Mouse (Mus musculus) forebrain, embryonic 11.5 days (tissue): ENCODE data around the gene Pdzph1. TPM values are rescaled to one million over a fixed set of nuclear protein-coding genes. Genes with fewer than 3 reads are reported as not detected.

Source experiments
- ATAC-seq: fragments of 200-750 bp; cut with Nextera tagmentation; replicated peaks from 2 replicates; pipeline ENCODE4 v1.8.0; 2017; ENCODE audit warnings: moderate TSS enrichment; ENCODE audit not compliant: low FRiP score
- DNase-seq: peaks from one replicate; pipeline ENCODE4 v3.0.0-alpha.2; 2017; ENCODE audit warnings: low spot score
- H3K27ac ChIP-seq: fragments of 300-500 bp; sonication (generic); 2 replicates; pipeline ENCODE4 v1.5.1; 2014; ENCODE audit warnings: low read depth, low read length
- H3K27me3 ChIP-seq: fragments of 300-500 bp; sonication (generic); 2 replicates; pipeline ENCODE4 v1.6.1; 2014; ENCODE audit warnings: mild to moderate bottlenecking, low read length, mixed read lengths; ENCODE audit not compliant: control insufficient read depth, insufficient read depth
- H3K36me3 ChIP-seq: fragments of 300-500 bp; sonication (generic); 2 replicates; pipeline ENCODE4 v1.6.1; 2014; ENCODE audit warnings: mild to moderate bottlenecking, low read length, moderate library complexity, mixed read lengths; ENCODE audit not compliant: control insufficient read depth, insufficient read depth
- H3K4me1 ChIP-seq: fragments of 300-500 bp; sonication (generic); replicated peaks from 2 replicates; pipeline ENCODE4 v1.6.1; 2014; ENCODE audit warnings: low read length, mixed read lengths; ENCODE audit not compliant: control insufficient read depth, insufficient read depth
- H3K4me2 ChIP-seq: fragments of 300-500 bp; sonication (generic); 2 replicates; pipeline ENCODE4 v1.6.1; 2014; ENCODE audit warnings: low read depth, mild to moderate bottlenecking, low read length, moderate library complexity, mixed read lengths; ENCODE audit not compliant: severe bottlenecking
- H3K4me3 ChIP-seq: fragments of 300-500 bp; sonication (generic); 2 replicates; pipeline ENCODE4 v1.5.1; 2014; ENCODE audit warnings: low read depth, low read length
- H3K9ac ChIP-seq: fragments of 300-500 bp; sonication (generic); 2 replicates; pipeline ENCODE4 v1.6.1; 2014; ENCODE audit warnings: low read length
- H3K9me3 ChIP-seq: fragments of 300-500 bp; sonication (generic); 2 replicates; pipeline ENCODE4 v1.6.1; 2016; ENCODE audit warnings: low read length, mixed read lengths; ENCODE audit not compliant: control insufficient read depth
- WGBS: fragments of 180-500 bp; shearing (Covaris S2); extraction: QIAGEN DNeasy Blood & Tissue Kit; methylation state at CpG from one replicate; pipeline ENCODE4 v1.1.7; 2014; 5-methylcytosine and 5-hydroxymethylcytosine counted together
- polyA plus RNA-seq: library from polyadenylated mRNA; unstranded; fragments of >200 nt; fragmentation: Nextera tagmentation; extraction: Ambion mirVana; gene quantifications from 2 replicates; pipeline ENCODE4 v1.2.1, GENCODE M21; 2014

The Pdzph1 gene
- 22.8 and 27.2 TPM in 2 replicates for polyA plus RNA-seq

DNA sequence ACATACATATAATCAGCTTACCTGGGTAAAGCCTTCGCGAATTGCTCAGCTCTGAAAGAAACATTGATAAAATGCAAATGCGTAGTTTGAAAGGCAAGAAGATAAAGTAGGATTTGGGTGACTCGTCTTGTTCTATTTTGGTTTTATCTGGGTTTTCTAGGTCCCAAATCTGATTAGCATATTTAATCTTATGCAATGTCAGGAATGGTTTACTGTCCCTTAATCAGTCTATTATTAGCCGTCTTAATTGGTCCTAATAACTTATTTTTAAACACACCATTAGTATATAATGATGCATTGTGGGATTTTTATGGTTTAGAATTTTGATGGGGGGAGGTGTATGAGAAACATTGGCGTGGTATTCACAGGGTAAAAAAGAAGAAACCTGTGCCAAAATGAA is at the start of gene Pdzph1:
Gene Pdzph1 (minus strand): TSS at position 101 of the 400 bp plus-strand sequence.
- Histone ChIP-seq H3K4me1 (no peaks in the 10 kb centered on the region), H3K36me3 (no peaks in the 10 kb centered on the region), H3K27ac (no peak within 1 kb of the TSS), H3K9me3 (no peaks in the 10 kb centered on the region), H3K27me3 (no peaks in the 10 kb centered on the region), H3K4me3 (no peak within 1 kb of the TSS), H3K4me2 (no peak within 1 kb of the TSS), H3K9ac (no peak within 1 kb of the TSS)
- ATAC-seq (no peak), DNase-seq (no peak)
- 93% methylated on average over 6 of the region's 6 CpGs for WGBS

DNA sequence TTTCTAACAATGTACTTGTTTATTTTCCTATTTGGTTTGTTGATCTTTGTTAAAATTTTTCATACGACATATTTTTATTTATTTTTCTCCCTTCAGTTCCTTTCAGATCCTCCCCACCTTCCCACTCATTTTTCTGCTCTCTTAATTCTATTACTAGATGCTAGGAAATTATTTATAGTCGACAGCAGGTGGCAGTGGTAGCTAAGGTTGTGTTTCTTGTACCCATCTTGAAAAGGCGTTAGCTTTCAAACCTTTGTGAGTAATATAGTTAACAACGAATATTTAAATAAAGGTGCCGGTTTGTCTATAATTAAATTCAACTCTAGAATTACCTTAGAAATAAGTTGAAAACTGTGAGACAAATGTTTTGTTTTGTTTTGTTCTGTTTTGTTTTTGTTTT is 48.6 kb upstream of the Pdzph1 start:
- Histone ChIP-seq H3K9ac (no peak overlapping the region), H3K4me2 (no peak overlapping the region), H3K27ac (no peak overlapping the region), H3K4me1 (no peaks in the 10 kb centered on the region), H3K4me3 (no peak overlapping the region), H3K36me3 (no peaks in the 10 kb centered on the region), H3K27me3 (no peaks in the 10 kb centered on the region), H3K9me3 (no peaks in the 10 kb centered on the region)
- ATAC-seq, result no peak
- no peak for DNase-seq
- 60% methylated on average over 5 of the region's 5 CpGs for WGBS

DNA sequence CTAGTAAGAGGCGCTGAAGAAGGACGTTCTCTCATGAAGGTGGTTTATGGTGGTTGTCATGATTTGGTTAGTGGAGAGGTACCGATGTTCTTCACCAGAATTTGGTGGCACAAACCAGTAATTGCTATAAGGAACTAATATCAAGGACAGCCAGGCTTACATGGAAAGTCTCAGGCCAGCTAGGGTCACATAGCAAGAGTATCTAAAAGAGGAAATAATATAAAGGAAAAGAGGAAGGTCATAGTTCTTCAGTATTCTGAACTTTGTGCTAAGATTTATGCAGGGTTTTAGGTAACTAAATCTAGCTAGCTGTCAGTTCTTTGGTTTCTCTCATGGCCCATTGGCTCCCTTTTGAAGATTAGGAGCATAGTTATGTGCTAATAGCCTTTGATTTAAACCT is 42.3 kb upstream of the Pdzph1 start:
- H3K4me2 ChIP-seq, result no peak overlapping the region
- no peak overlapping the region for H3K4me3 ChIP-seq
- no peaks in the 10 kb centered on the region for H3K9me3 ChIP-seq
- no peak overlapping the region for H3K27ac ChIP-seq
- DNase-seq, result no peak
- no peak overlapping the region for H3K9ac ChIP-seq
- H3K27me3 ChIP-seq, result no peaks in the 10 kb centered on the region
- WGBS, result 99% methylated on average over 3 of the region's 3 CpGs
- H3K36me3 ChIP-seq, result no peaks in the 10 kb centered on the region
- no peaks in the 10 kb centered on the region for H3K4me1 ChIP-seq
- ATAC-seq, result no peak

GRCm38 (mm10) chr17:59026336-59026735 is 35.2 kb upstream of the Pdzph1 start:
- no peak overlapping the region for H3K27ac ChIP-seq
- H3K4me3 ChIP-seq, result no peak overlapping the region
- ATAC-seq (no peak), DNase-seq (no peak)
- H3K36me3 ChIP-seq, result no peaks in the 10 kb centered on the region
- H3K27me3 ChIP-seq, result no peaks in the 10 kb centered on the region
- no peak overlapping the region for H3K9ac ChIP-seq
- H3K4me2 ChIP-seq, result no peak overlapping the region
- no peaks in the 10 kb centered on the region for H3K9me3 ChIP-seq
- WGBS, result 80% methylated on average over 3 of the region's 3 CpGs
- H3K4me1 ChIP-seq, result peaks cover 7% of the 10 kb centered on the region; the same call in 1 of the 2 replicates

DNA sequence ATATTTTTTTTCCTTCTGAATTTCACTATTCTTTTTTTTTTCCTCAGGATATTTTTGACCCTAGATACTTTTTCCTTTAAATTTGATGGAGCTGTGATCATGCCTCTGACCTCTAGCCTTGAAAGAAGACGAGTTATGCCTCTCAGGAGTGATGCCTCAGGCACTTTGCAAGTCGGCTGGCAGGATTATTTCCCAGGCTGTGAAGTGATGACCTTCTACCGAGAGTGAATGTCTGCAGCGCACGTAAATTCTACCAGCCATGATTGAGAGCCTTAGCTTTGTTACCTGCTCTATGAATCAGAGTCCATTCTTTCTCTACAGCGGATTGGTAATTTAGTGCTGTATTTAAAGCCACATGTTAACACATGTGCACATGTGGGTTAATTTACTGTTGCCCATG is 33.3 kb upstream of the Pdzph1 start:
- no peak for DNase-seq
- no peaks in the 10 kb centered on the region for H3K27me3 ChIP-seq
- H3K9me3 ChIP-seq, result no peaks in the 10 kb centered on the region
- no peak overlapping the region for H3K4me2 ChIP-seq
- 18% methylated on average over 6 of the region's 6 CpGs for WGBS
- no peak overlapping the region for H3K9ac ChIP-seq
- H3K4me1 ChIP-seq, result peaks cover 7% of the 10 kb centered on the region; the same call in 1 of the 2 replicates
- H3K36me3 ChIP-seq, result no peaks in the 10 kb centered on the region
- H3K27ac ChIP-seq, result no peak overlapping the region; the same call in 1 of the 2 replicates
- no peak overlapping the region for H3K4me3 ChIP-seq
- no peak for ATAC-seq

DNA sequence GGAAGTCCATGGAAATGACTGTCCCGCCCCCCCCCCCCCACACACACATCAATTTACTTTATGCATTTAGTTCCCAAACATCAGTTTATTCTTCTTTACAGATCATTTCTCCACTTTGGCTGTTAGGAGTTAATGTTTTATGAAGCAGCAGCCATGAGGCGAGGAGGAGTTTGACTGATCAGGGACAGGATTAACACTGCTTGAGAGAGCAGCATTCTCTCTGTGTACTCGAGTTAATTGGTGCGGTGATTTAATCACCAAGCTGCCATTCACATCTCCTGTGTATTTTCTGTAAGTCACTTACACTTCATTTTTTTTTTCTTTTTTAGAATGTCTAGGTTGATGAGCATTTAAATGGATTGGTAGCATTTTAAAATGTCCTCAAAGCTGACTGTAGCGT is 32.8 kb upstream of the Pdzph1 start:
- ATAC-seq, result peak; percentile 85
- DNase-seq, result peak; percentile 54
- WGBS, result 19% methylated on average over 5 of the region's 5 CpGs

GRCm38 (mm10) chr17:59018666-59019065 is 27.5 kb upstream of the Pdzph1 start:
- Histone ChIP-seq H3K27ac (no peak overlapping the region), H3K36me3 (no peaks in the 10 kb centered on the region), H3K9me3 (no peaks in the 10 kb centered on the region), H3K4me3 (no peak overlapping the region), H3K4me1 (no peaks in the 10 kb centered on the region), H3K9ac (no peak overlapping the region), H3K27me3 (no peaks in the 10 kb centered on the region), H3K4me2 (no peak overlapping the region)
- 87% methylated on average over 4 of the region's 4 CpGs for WGBS
- ATAC-seq, result peak; percentile 60
- no peak for DNase-seq

More for the DNA sequence above, 32.8 kb upstream of the Pdzph1 start:
- H3K4me3 ChIP-seq, result no peak overlapping the region
- no peaks in the 10 kb centered on the region for H3K9me3 ChIP-seq
- no peak overlapping the region for H3K4me2 ChIP-seq
- H3K4me1 ChIP-seq, result peaks cover 7% of the 10 kb centered on the region; the same call in 1 of the 2 replicates
- no peak overlapping the region; the same call in 1 of the 2 replicates for H3K27ac ChIP-seq
- H3K36me3 ChIP-seq, result no peaks in the 10 kb centered on the region
- H3K9ac ChIP-seq, result no peak overlapping the region
- no peaks in the 10 kb centered on the region for H3K27me3 ChIP-seq

- peak; percentile 77 for DNase-seq
- H3K9ac ChIP-seq, result peak within 1 kb of the TSS; percentile 71
- WGBS, result under 1% methylated on average over 22 of the region's 22 CpGs
- H3K27ac ChIP-seq, result peak within 1 kb of the TSS; percentile 70
- H3K4me1 ChIP-seq, result no peaks in the 10 kb centered on the region; the same call in 1 of the 2 replicates
- H3K4me3 ChIP-seq, result peak within 1 kb of the TSS; percentile 64
- ATAC-seq, result peak; percentile 87
- H3K9me3 ChIP-seq, result no peaks in the 10 kb centered on the region
- peak within 1 kb of the TSS; percentile 64 for H3K4me2 ChIP-seq
- no peaks in the 10 kb centered on the region for H3K36me3 ChIP-seq
- H3K27me3 ChIP-seq, result no peaks in the 10 kb centered on the region
Observed at GRCm38 (mm10) chr17:59013091-59013459, 21.9 kb upstream of the Pdzph1 start, which contains the start of gene Nudt12. TSS of gene Nudt12 (minus strand) at chr17:59013372.

GRCm38 (mm10) chr17:59012421-59013090 is 21.4 kb upstream of the Pdzph1 start:
- H3K4me2 ChIP-seq, result peak overlapping the region; percentile 64
- 8% methylated on average over 15 of the region's 15 CpGs for WGBS
- H3K9ac ChIP-seq, result peak overlapping the region; percentile 71
- peak overlapping the region; percentile 64 for H3K4me3 ChIP-seq
- H3K27me3 ChIP-seq, result no peaks in the 10 kb centered on the region
- DNase-seq (no peak), ATAC-seq (peak; percentile 89)
- H3K4me1 ChIP-seq, result no peaks in the 10 kb centered on the region; the same call in 1 of the 2 replicates
- peak overlapping the region; percentile 70 for H3K27ac ChIP-seq
- H3K9me3 ChIP-seq, result no peaks in the 10 kb centered on the region
- no peaks in the 10 kb centered on the region for H3K36me3 ChIP-seq
